Mouse (Mus musculus) forebrain, embryonic 16.5 days (tissue): ENCODE results near the gene Bach1. TPM values are rescaled to one million over a fixed set of nuclear protein-coding genes. Genes with fewer than 3 reads are reported as not detected.

Source experiments
- ATAC-seq: fragments of 200-750 bp; cut with Nextera tagmentation; 2 replicates; pipeline ENCODE4 v1.8.0; 2017; ENCODE audit warnings: mild to moderate bottlenecking, moderate library complexity
- H3K27ac ChIP-seq: fragments of 300-500 bp; sonication (generic); 2 replicates; pipeline ENCODE4 v1.5.1; 2014; ENCODE audit warnings: low read length, control low read depth
- H3K27me3 ChIP-seq: fragments of 300-500 bp; sonication (generic); replicated peaks from 2 replicates; pipeline ENCODE4 v1.6.1; 2014; ENCODE audit warnings: low read length; ENCODE audit not compliant: control insufficient read depth, insufficient read depth
- H3K36me3 ChIP-seq: fragments of 300-500 bp; sonication (generic); 2 replicates; pipeline ENCODE4 v1.6.1; 2014; ENCODE audit not compliant: control insufficient read depth, insufficient read depth
- H3K4me1 ChIP-seq: fragments of 300-500 bp; sonication (generic); replicated peaks from 2 replicates; pipeline ENCODE4 v1.6.1; 2014; ENCODE audit warnings: low read length; ENCODE audit not compliant: control insufficient read depth, insufficient read depth
- H3K4me2 ChIP-seq: fragments of 300-500 bp; sonication (generic); 2 replicates; pipeline ENCODE4 v1.6.1; 2014; ENCODE audit warnings: mild to moderate bottlenecking, low read length, control low read depth
- H3K4me3 ChIP-seq: fragments of 300-500 bp; sonication (generic); replicated peaks from 2 replicates; pipeline ENCODE4 v1.5.1; 2014; ENCODE audit warnings: mild to moderate bottlenecking, low read length, control low read depth
- H3K9ac ChIP-seq: fragments of 300-500 bp; sonication (generic); replicated peaks from 2 replicates; pipeline ENCODE4 v1.6.1; 2014; ENCODE audit warnings: low read depth, low read length, control low read depth
- H3K9me3 ChIP-seq: fragments of 300-500 bp; sonication (generic); 2 replicates; pipeline ENCODE4 v1.6.1; 2016; ENCODE audit warnings: low read length; ENCODE audit not compliant: control insufficient read depth
- WGBS: fragments of 180-500 bp; shearing (Covaris S2); extraction: QIAGEN DNeasy Blood & Tissue Kit; methylation state at CpG from one replicate; pipeline ENCODE4 v1.1.7; 2014; 5-methylcytosine and 5-hydroxymethylcytosine counted together
- polyA plus RNA-seq: library from polyadenylated mRNA; unstranded; fragments of >200 nt; fragmentation: Nextera tagmentation; extraction: Ambion mirVana; gene quantifications from 2 replicates; pipeline ENCODE4 v1.2.1, GENCODE M21; 2015

Gene Bach1
- polyA plus RNA-seq, 1 experiment from 2014 or later, result 21.4 TPM

- peak; percentile 26; the same call in 1 of the 2 replicates for ATAC-seq
- 69% methylated on average over 8 of the region's 8 CpGs for WGBS
- no peaks in the 10 kb centered on the region for H3K36me3 ChIP-seq
Observed at GRCm38 (mm10) chr16:87689225-87689624, 9.5 kb upstream of the Bach1 start.

DNA sequence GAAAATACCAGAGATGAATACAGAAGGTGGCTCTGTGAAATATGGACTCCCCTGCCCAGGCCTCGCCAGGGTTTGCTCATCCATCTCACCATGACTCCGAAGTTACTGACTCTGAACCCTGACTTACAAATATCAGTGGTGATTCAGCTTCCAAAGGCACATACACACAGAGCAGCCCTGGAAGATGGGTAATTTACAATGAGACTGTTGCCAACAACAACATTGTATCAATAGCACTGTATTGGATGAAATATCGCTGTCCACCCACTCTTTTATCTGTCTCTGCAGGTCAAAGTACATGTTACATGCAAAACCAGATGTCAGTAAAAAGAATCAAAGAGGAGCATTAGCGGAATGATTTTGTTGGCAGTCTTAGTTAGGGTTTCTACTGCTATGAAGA, 8.2 kb upstream of the Bach1 start:
- 95% methylated on average over 4 of the region's 4 CpGs for WGBS
- H3K36me3 ChIP-seq, result no peaks in the 10 kb centered on the region
- H3K4me3 ChIP-seq, result no peak overlapping the region
- no peak overlapping the region for H3K9ac ChIP-seq
- H3K27ac ChIP-seq, result no peak overlapping the region
- H3K9me3 ChIP-seq, result no peaks in the 10 kb centered on the region
- no peak overlapping the region for H3K4me2 ChIP-seq
- no peak for ATAC-seq
- no peaks in the 10 kb centered on the region for H3K4me1 ChIP-seq
- no peaks in the 10 kb centered on the region for H3K27me3 ChIP-seq

More at GRCm38 (mm10) chr16:87689225-87689624, 9.5 kb upstream of the Bach1 start:
- Histone ChIP-seq H3K9me3 (no peaks in the 10 kb centered on the region), H3K9ac (no peak overlapping the region), H3K27ac (no peak overlapping the region), H3K27me3 (no peaks in the 10 kb centered on the region), H3K4me3 (no peak overlapping the region), H3K4me2 (no peak overlapping the region), H3K4me1 (no peaks in the 10 kb centered on the region)

- Histone ChIP-seq H3K4me1 (no peaks in the 10 kb centered on the region), H3K9ac (no peak overlapping the region), H3K27ac (no peak overlapping the region), H3K4me3 (no peak overlapping the region), H3K36me3 (no peaks in the 10 kb centered on the region), H3K9me3 (no peaks in the 10 kb centered on the region), H3K4me2 (no peak overlapping the region), H3K27me3 (no peaks in the 10 kb centered on the region)
- ATAC-seq, result no peak
- 96% methylated on average over 4 of the region's 4 CpGs for WGBS
Observed at GRCm38 (mm10) chr16:87691102-87691501, 7.6 kb upstream of the Bach1 start.

DNA sequence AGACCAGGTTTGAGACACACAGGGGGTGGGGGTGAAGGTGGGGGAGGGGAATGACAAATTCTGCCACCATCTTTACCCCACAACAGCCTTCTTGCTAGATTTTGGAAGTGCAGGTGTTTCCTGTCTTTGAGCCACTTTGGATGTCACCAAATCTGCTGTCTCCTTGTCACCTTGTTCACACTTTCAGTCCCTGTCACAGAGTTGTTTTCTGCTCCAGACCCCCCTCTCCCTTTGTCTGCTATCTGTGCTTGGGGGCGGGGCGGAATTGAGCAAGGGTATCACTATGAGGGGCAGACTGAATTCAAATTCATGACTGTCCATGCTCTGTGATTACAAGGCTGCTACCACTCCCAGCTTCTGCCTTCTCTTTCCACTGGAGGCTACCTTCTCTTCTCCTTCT, 6.2 kb upstream of the Bach1 start:
- no peak for ATAC-seq
- H3K9me3 ChIP-seq, result no peaks in the 10 kb centered on the region
- WGBS, result 88% methylated on average over 2 of the region's 2 CpGs

DNA sequence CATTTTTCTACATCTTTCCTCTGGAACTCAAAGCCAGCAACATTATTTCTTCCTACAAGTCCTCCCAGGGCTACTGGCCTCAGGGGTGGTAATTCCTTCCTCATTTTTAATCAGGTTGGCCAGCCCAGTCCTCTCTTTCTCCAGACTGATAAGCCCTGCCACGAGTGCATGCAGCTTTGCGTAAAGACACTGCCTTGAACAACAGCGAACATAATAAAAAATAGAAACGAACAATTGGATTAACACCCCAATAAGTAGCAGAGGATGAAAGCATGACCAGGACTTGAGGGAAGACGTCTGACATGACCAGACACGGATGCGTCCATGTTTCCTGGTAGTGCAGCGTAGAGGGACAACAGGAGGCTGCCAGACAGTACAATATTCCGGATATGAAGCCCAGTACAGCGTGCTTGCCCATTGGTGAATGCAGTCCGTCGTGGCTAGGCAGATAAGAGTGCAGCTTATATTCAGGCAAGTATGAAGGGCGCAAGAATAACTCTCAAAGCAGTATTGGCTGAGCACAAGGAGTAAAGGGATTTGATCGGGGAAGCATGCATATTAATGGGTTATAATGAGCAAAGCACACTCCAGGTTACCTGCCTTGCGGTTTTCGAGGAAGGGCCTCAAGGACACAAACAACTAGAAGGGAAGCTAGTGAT, 909 bp upstream of the Bach1 start:
- peaks cover 14% of the 10 kb centered on the region for H3K4me1 ChIP-seq
- no peak overlapping the region for H3K27ac ChIP-seq
- H3K27me3 ChIP-seq, result no peaks in the 10 kb centered on the region
- H3K9me3 ChIP-seq, result no peaks in the 10 kb centered on the region
- H3K4me2 ChIP-seq, result peak overlapping the region; percentile 87
- WGBS, result 43% methylated on average over 16 of the region's 16 CpGs
- peak; percentile 1; the same call in 1 of the 2 replicates for ATAC-seq
- no peak overlapping the region for H3K9ac ChIP-seq
- H3K4me3 ChIP-seq, result peak overlapping the region; percentile 80
- H3K36me3 ChIP-seq, result no peaks in the 10 kb centered on the region

More for the DNA sequence above, 6.2 kb upstream of the Bach1 start:
- Histone ChIP-seq H3K27me3 (no peaks in the 10 kb centered on the region), H3K9ac (no peak overlapping the region), H3K36me3 (no peaks in the 10 kb centered on the region), H3K4me2 (no peak overlapping the region), H3K27ac (no peak overlapping the region), H3K4me3 (no peak overlapping the region), H3K4me1 (no peaks in the 10 kb centered on the region)

DNA sequence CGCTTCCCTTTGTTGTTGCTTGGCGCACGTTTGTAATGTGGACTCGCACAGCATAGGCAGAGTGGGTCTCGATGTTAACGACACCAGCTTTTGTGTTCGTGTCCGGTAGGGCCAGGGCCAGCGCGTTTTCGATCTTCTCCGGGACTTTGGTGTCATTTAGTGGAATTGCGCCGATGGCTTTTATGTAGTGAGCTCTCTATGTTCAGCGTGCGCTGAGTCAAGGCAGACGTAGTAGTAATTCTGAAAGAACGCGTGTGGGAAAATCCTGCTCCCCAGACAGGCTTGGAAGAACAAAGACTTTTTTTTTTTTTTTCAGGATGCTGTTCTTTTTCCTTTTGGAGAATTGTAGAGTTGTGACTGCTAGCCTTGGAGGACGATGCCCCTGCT, 554 bp downstream of the Bach1 start:
- no peak for ATAC-seq
- peak overlapping the region; percentile 80 for H3K4me3 ChIP-seq
- peak overlapping the region; percentile 89 for H3K27ac ChIP-seq
- H3K9ac ChIP-seq, result peak overlapping the region; percentile 85
- H3K27me3 ChIP-seq, result no peaks in the 10 kb centered on the region
- H3K9me3 ChIP-seq, result no peaks in the 10 kb centered on the region
- no peaks in the 10 kb centered on the region for H3K36me3 ChIP-seq
- under 1% methylated on average over 20 of the region's 20 CpGs for WGBS
- peak overlapping the region; percentile 87 for H3K4me2 ChIP-seq
- H3K4me1 ChIP-seq, result peaks cover 19% of the 10 kb centered on the region

DNA sequence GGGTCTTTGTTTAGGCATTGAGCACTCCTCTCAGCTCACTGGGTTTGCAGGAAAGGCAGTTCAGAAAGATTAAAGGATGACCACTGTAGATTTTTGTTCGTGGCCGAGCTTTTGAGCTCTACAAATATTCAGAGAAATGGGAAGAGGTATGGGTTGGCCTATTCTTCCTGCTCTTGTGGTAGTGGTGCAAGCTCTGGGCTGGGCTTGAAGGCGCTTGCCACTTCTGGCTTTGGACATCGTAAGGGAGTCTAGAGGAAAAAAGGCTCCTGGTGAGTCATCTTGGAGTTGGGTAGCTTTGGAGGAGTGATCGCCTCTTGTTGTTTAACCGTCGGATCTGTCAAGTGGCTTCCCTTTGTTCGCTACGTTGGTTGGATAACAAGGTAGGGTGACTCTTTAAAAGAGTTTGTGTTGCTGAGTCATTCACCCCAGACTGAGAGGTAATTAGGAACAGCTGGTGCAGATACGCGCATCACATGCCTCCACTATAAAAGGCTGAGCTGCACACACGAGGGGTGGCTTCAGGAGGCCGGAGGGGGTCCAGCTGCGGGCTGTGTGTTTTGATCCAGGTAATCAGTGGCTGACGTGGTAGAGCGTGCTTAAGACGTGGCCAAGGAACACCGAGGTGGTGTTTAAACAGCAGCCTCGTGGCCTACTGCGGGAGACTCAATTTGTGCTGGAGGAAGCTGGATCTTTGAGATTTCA, 1.1 kb downstream of the Bach1 start:
- under 1% methylated on average over 20 of the region's 20 CpGs for WGBS
- Histone ChIP-seq H3K27me3 (no peaks in the 10 kb centered on the region), H3K9me3 (no peaks in the 10 kb centered on the region), H3K4me1 (peaks cover 20% of the 10 kb centered on the region), H3K4me3 (peak overlapping the region; percentile 80), H3K9ac (peak overlapping the region; percentile 85), H3K27ac (peak overlapping the region; percentile 89), H3K4me2 (peak overlapping the region; percentile 87), H3K36me3 (no peaks in the 10 kb centered on the region)
- peak; percentile 10 for ATAC-seq

DNA sequence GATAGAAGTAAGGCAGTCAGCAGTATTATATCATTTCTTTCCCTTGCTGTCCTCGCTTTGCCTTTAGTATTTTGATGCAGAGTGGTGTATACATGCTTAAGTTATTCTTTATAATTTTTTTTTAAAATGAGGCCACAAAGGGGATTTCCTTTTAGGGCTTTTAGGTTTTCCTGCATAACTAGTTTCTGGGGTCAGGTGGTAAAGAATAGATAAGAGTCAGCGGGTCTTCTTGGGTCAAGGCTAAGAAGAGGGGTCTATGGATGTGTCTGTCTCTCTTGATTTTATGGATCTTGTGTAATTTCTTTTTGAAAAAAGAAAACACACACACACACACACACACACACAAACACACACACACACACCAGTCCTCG, 1.6 kb downstream of the Bach1 start:
- Histone ChIP-seq H3K4me2 (peak overlapping the region; percentile 87), H3K27me3 (no peaks in the 10 kb centered on the region), H3K4me1 (peaks cover 21% of the 10 kb centered on the region), H3K9me3 (no peaks in the 10 kb centered on the region), H3K27ac (no peak overlapping the region; the same call in 1 of the 2 replicates), H3K4me3 (peak overlapping the region; percentile 80), H3K9ac (peak overlapping the region; percentile 85), H3K36me3 (no peaks in the 10 kb centered on the region)
- WGBS, result 36% methylated on average over 3 of the region's 3 CpGs
- no peak for ATAC-seq

GRCm38 (mm10) chr16:87701891-87702290, 3.1 kb downstream of the Bach1 start:
- H3K4me2 ChIP-seq, result no peak overlapping the region
- peaks cover 36% of the 10 kb centered on the region for H3K4me1 ChIP-seq
- H3K27me3 ChIP-seq, result no peaks in the 10 kb centered on the region
- H3K9ac ChIP-seq, result no peak overlapping the region
- H3K9me3 ChIP-seq, result no peaks in the 10 kb centered on the region
- H3K36me3 ChIP-seq, result no peaks in the 10 kb centered on the region
- 88% methylated on average over 2 of the region's 2 CpGs for WGBS
- no peak overlapping the region for H3K4me3 ChIP-seq
- no peak for ATAC-seq
- no peak overlapping the region for H3K27ac ChIP-seq
